Mouse (Mus musculus) intestine, embryonic 16.5 days (tissue): ENCODE data around the gene Gbx1. TPM values are rescaled to one million over a fixed set of nuclear protein-coding genes. Genes with fewer than 3 reads are reported as not detected.

ENCODE experiments used
- ATAC-seq: fragments of 200-750 bp; cut with Nextera tagmentation; 2 replicates; pipeline ENCODE4 v1.8.0; 2017; ENCODE audit warnings: moderate TSS enrichment, moderate library complexity
- H3K27ac ChIP-seq: fragments of 300-500 bp; sonication (generic); 2 replicates; pipeline ENCODE4 v1.5.1; 2014; ENCODE audit warnings: mild to moderate bottlenecking, low read length
- H3K27me3 ChIP-seq: fragments of 300-500 bp; sonication (generic); replicated peaks from 2 replicates; pipeline ENCODE4 v1.6.1; 2014; ENCODE audit warnings: low read length, control low read depth, mixed read lengths; ENCODE audit not compliant: control insufficient read depth, insufficient read depth
- H3K36me3 ChIP-seq: fragments of 300-500 bp; sonication (generic); 2 replicates; pipeline ENCODE4 v1.6.1; 2014; ENCODE audit warnings: low read length, control low read depth; ENCODE audit not compliant: control insufficient read depth, insufficient read depth
- H3K4me1 ChIP-seq: fragments of 300-500 bp; sonication (generic); 2 replicates; pipeline ENCODE4 v1.6.1; 2014; ENCODE audit warnings: low read length, control low read depth, mixed read lengths; ENCODE audit not compliant: control insufficient read depth, insufficient read depth
- H3K4me2 ChIP-seq: fragments of 300-500 bp; sonication (generic); 2 replicates; pipeline ENCODE4 v1.6.1; 2014; ENCODE audit warnings: low read depth, low read length, control low read depth
- H3K4me3 ChIP-seq: fragments of 300-500 bp; sonication (generic); 2 replicates; pipeline ENCODE4 v1.5.1; 2014; ENCODE audit warnings: mild to moderate bottlenecking, low read length
- H3K9ac ChIP-seq: fragments of 300-500 bp; sonication (generic); 2 replicates; pipeline ENCODE4 v1.6.1; 2014; ENCODE audit warnings: low read depth, low read length
- H3K9me3 ChIP-seq: fragments of 300-500 bp; sonication (generic); 2 replicates; pipeline ENCODE4 v1.6.1; 2016; ENCODE audit warnings: low read length, control low read depth; ENCODE audit not compliant: control insufficient read depth
- WGBS: fragments of 180-500 bp; shearing (Covaris S2); extraction: QIAGEN DNeasy Blood & Tissue Kit; methylation state at CpG from one replicate; pipeline ENCODE4 v1.1.7; 2014; 5-methylcytosine and 5-hydroxymethylcytosine counted together
- polyA plus RNA-seq: library from polyadenylated mRNA; unstranded; fragments of >200 nt; fragmentation: Nextera tagmentation; extraction: Ambion mirVana; gene quantifications from 2 replicates; pipeline ENCODE4 v1.2.1, GENCODE M21; 2015

Gene Gbx1
- polyA plus RNA-seq, 1 experiment from 2014 or later, result 0.04 TPM

GRCm38 (mm10) chr5:24541144-24541569, 14.2 kb upstream of the Gbx1 start:
- H3K27me3 ChIP-seq, result 0 out of 2 replicates have a peak, but pooled peaks cover 4% of the 10 kb centered on the region
- no peaks in the 10 kb centered on the region for H3K36me3 ChIP-seq
- H3K4me1 ChIP-seq, result peaks cover 12% of the 10 kb centered on the region
- H3K27ac ChIP-seq, result no peak overlapping the region
- no peaks in the 10 kb centered on the region for H3K9me3 ChIP-seq
- WGBS, result 17% methylated on average over 6 of the region's 6 CpGs
- ATAC-seq, result no peak
- no peak overlapping the region for H3K9ac ChIP-seq
- H3K4me3 ChIP-seq, result peak overlapping the region; percentile 14; the same call in 1 of the 2 replicates
- H3K4me2 ChIP-seq, result peak overlapping the region; percentile 45

GRCm38 (mm10) chr5:24540387-24541143, 13.6 kb upstream of the Gbx1 start, which contains the start of gene Asb10:
TSS of gene Asb10 (minus strand) at chr5:24540978.
- peak; percentile 40 for ATAC-seq
- peaks cover 12% of the 10 kb centered on the region for H3K4me1 ChIP-seq
- 19% methylated on average over 14 of the region's 14 CpGs for WGBS
- 0 out of 2 replicates have a peak, but pooled peaks cover 4% of the 10 kb centered on the region for H3K27me3 ChIP-seq
- no peak within 1 kb of the TSS; the same call in 1 of the 2 replicates for H3K27ac ChIP-seq
- peak within 1 kb of the TSS; percentile 45 for H3K4me2 ChIP-seq
- H3K36me3 ChIP-seq, result no peaks in the 10 kb centered on the region
- H3K9me3 ChIP-seq, result no peaks in the 10 kb centered on the region
- H3K4me3 ChIP-seq, result peak within 1 kb of the TSS; percentile 14; the same call in 1 of the 2 replicates
- peak within 1 kb of the TSS; percentile 39; the same call in 1 of the 2 replicates for H3K9ac ChIP-seq

- Histone ChIP-seq H3K27ac (no peak overlapping the region), H3K9ac (no peak overlapping the region), H3K36me3 (no peaks in the 10 kb centered on the region), H3K27me3 (0 out of 2 replicates have a peak, but pooled peaks cover 4% of the 10 kb centered on the region), H3K4me2 (no peak overlapping the region), H3K9me3 (no peaks in the 10 kb centered on the region), H3K4me1 (peaks cover 12% of the 10 kb centered on the region), H3K4me3 (no peak overlapping the region)
- ATAC-seq, result no peak
- WGBS, result 83% methylated on average over 22 of the region's 22 CpGs
Observed at GRCm38 (mm10) chr5:24539571-24540296, 12.7 kb upstream of the Gbx1 start.

GRCm38 (mm10) chr5:24537618-24538017, 10.6 kb upstream of the Gbx1 start:
- no peak overlapping the region for H3K9ac ChIP-seq
- no peak overlapping the region for H3K27ac ChIP-seq
- H3K4me1 ChIP-seq, result peaks cover 12% of the 10 kb centered on the region
- 68% methylated on average over 16 of the region's 16 CpGs for WGBS
- no peak overlapping the region for H3K4me3 ChIP-seq
- no peaks in the 10 kb centered on the region for H3K36me3 ChIP-seq
- no peak for ATAC-seq
- peaks cover 6% of the 10 kb centered on the region; the same call in 1 of the 2 replicates for H3K27me3 ChIP-seq
- no peak overlapping the region for H3K4me2 ChIP-seq
- H3K9me3 ChIP-seq, result no peaks in the 10 kb centered on the region

DNA sequence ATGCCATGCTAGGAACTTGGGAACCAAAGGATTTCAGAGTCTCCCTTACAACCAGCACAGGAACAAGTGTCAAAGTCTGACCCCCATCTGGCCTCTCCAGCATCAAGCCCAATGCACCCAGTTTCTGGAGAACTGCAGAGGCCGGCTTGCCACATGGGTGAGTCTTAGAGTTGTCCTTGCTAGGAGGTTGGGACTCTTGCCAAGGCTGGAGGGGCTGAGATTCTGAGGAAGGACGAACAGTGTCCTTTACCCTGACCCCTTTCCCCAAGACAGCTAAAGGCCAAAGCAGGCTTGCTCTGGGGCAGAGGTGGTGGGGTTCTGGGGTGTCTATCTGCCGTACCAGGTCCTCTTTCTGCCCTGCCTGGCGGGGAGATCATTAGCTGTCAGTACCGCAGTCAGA, 9.5 kb upstream of the Gbx1 start:
- Histone ChIP-seq H3K4me3 (no peak overlapping the region), H3K36me3 (no peaks in the 10 kb centered on the region), H3K9me3 (no peaks in the 10 kb centered on the region), H3K9ac (no peak overlapping the region), H3K27ac (no peak overlapping the region), H3K27me3 (peaks cover 13% of the 10 kb centered on the region; the same call in 1 of the 2 replicates), H3K4me2 (no peak overlapping the region), H3K4me1 (peaks cover 12% of the 10 kb centered on the region)
- 79% methylated on average over 5 of the region's 5 CpGs for WGBS
- ATAC-seq, result no peak

- Histone ChIP-seq H3K9me3 (no peaks in the 10 kb centered on the region), H3K27ac (no peak overlapping the region), H3K27me3 (peaks cover 20% of the 10 kb centered on the region; the same call in 1 of the 2 replicates), H3K4me1 (peaks cover 5% of the 10 kb centered on the region), H3K4me3 (no peak overlapping the region), H3K4me2 (no peak overlapping the region), H3K36me3 (no peaks in the 10 kb centered on the region), H3K9ac (no peak overlapping the region)
- ATAC-seq, result no peak
- WGBS, result 82% methylated on average over 3 of the region's 3 CpGs
Observed at GRCm38 (mm10) chr5:24535731-24536130, 8.7 kb upstream of the Gbx1 start.

DNA sequence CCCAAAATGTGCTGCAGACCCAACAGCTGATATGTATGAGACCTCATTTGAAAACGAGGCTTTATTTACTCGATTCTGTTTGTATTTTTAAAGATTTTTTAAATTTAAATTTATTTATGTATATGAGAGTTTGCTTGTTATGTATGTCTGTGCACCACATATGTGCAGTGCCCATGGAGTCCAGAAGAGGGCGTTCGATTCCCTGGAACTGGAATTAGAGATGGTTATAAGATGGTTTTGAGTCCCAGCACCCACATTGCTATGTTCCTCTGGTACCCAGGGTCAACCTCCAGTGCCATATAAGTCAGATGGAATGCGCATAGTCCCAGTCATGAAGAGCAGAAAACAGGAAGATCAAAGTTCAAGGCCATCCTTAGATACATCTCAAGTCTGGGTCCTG, 7.3 kb upstream of the Gbx1 start:
- H3K4me2 ChIP-seq, result no peak overlapping the region
- H3K36me3 ChIP-seq, result no peaks in the 10 kb centered on the region
- no peak overlapping the region for H3K4me3 ChIP-seq
- peaks cover 21% of the 10 kb centered on the region for H3K27me3 ChIP-seq
- ATAC-seq, result no peak
- H3K9ac ChIP-seq, result no peak overlapping the region
- 52% methylated on average over 5 of the region's 5 CpGs for WGBS
- H3K9me3 ChIP-seq, result no peaks in the 10 kb centered on the region
- H3K4me1 ChIP-seq, result no peaks in the 10 kb centered on the region
- no peak overlapping the region for H3K27ac ChIP-seq

DNA sequence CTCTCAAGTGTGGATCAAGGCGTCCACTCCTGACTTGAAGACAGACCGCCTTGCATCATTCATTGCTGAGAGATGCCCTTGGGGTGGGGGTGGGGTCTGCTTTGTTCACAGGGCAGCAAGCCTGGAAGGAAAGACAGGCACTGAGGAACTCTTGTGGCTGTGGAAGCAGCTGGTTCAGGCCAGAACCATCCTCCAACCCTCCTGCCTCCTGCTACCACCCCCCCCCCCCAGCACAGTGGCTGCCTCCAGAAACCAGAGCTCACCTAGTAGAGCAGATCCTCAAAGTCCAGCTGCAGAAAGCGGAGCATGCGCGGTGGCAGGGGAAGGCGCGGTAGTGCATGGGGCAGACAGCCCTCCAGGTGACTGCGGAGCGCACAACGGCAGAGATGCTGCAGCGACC, 6.4 kb upstream of the Gbx1 start:
- H3K9me3 ChIP-seq, result no peaks in the 10 kb centered on the region
- no peaks in the 10 kb centered on the region for H3K36me3 ChIP-seq
- no peak overlapping the region for H3K9ac ChIP-seq
- no peak for ATAC-seq
- H3K4me3 ChIP-seq, result no peak overlapping the region
- no peaks in the 10 kb centered on the region for H3K4me1 ChIP-seq
- 45% methylated on average over 11 of the region's 11 CpGs for WGBS
- peaks cover 30% of the 10 kb centered on the region for H3K27me3 ChIP-seq
- H3K27ac ChIP-seq, result no peak overlapping the region
- H3K4me2 ChIP-seq, result no peak overlapping the region

DNA sequence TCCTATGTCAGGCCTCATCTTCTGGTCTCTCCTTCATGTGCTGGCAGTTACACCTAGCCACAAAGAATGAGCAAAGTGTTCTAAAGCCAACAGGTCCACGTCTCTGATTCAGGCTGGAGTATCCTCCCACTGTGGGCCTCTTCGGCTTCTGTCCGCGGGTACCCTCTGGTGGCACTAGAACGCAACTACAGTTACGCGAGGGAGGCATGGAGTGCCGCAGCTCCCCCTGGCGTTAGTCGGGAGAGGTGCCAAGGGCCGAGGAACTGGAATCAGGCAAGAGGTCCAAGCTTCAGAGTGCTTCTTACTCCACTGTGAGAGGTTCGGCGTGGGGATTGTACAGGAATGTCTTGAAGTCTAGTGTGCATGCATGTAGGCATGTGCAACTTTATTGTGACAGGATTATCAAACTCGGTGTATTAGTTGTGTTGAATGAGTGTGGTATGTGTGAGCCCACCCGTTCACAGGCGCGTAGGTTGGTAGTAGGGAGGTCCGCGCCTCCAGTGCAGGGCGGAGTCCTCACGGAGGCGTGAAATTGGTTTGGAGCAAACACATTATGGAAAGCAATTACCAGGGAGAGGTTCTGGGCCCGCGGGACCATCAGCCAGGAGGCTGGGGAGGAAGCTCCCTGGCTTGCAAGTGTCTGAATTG, 3.2 kb upstream of the Gbx1 start:
- H3K9ac ChIP-seq, result no peak overlapping the region
- peak; percentile 63 for ATAC-seq
- peaks cover 62% of the 10 kb centered on the region for H3K27me3 ChIP-seq
- no peaks in the 10 kb centered on the region for H3K36me3 ChIP-seq
- no peak overlapping the region for H3K4me2 ChIP-seq
- H3K9me3 ChIP-seq, result no peaks in the 10 kb centered on the region
- H3K4me1 ChIP-seq, result peaks cover 14% of the 10 kb centered on the region
- H3K4me3 ChIP-seq, result no peak overlapping the region
- H3K27ac ChIP-seq, result no peak overlapping the region
- WGBS, result 17% methylated on average over 24 of the region's 24 CpGs
